Comparison of ENCODE assay signal across 24 mouse cellular contexts in the genomic region with DNA sequence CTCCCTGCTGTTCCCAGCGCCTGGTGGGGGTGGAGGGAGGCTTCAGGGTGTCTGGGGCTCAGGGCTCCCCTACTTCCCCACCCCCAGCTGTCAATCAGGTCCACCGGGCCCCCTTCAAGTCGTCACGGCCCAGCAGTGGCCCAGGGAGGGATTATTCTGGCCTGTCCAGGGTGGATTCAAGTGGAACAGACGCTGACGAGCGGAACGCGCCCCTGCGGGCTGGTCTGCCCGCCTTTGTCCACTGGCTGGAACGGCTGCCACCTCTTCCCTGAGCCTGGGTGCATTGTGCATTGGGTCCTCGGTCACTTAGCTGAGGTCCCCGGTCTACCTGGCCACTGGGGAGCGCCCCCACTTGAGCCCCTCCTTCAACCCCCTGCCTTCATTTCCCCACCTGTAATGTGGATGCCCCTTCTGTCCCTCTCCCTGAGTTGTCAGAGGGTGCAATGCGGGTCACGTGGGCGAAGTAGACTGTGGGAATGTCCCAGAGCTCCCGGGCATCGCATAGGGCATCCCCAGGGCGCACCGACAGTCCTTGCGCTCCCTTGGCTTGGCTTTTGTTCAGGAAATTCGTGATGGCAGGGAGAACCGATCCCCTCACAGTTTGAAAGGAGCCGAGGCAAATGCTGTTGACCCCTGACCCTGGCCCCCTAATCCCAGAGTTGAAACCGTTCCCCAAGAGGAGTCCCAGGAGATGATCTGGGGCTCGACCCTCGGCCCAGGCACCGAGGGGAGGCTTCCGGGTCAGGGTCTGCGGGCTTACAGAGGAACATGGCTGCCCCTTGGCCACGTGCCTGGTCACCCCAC. TPM values are rescaled to one million over a fixed set of nuclear protein-coding genes. Genes with fewer than 3 reads are reported as not detected.
DNase-seq lines count a peak whose midpoint lies in the region; ATAC-seq and TF ChIP-seq lines count a peak whose summit lies in the region.
"Had no signal": no experiment of that assay in that cellular context is flagged by ENCODE, and none has a peak within 500 bp of the region (broad histone marks: within the 10 kb centered on the region; RNA-seq: fewer than 3 reads in every experiment).

No protein-coding gene starts in this region.

- ATAC-seq in hindbrain, postnatal 0 days = no peak
- ATAC-seq in kidney, postnatal 0 days (replicated peaks; ENCODE audit: low FRiP score, low read depth) = peak; percentile 42; the same call in 1 of the 2 replicates
- ATAC-seq in megakaryocyte progenitor cell, adult 5-6 weeks (replicated peaks; ENCODE audit: poor library complexity) = no peak
- ATAC-seq: liver, postnatal 0 days; lung, postnatal 0 days had no signal

- H3K4me3 ChIP-seq in hindbrain, embryonic 10.5 days = peak overlapping the region; percentile 12; the same call in 1 of the 2 replicates
- H3K4me3 ChIP-seq in hindbrain, postnatal 0 days (ENCODE audit: low read length) = no peak overlapping the region
- no peak overlapping the region for H3K4me3 ChIP-seq in kidney, postnatal 0 days (replicated peaks; ENCODE audit: low read depth, low read length)
- H3K4me3 ChIP-seq in embryonic facial prominence, embryonic 10.5 days = peak overlapping the region; percentile 18; the same call in 1 of the 2 replicates
- H3K4me3 ChIP-seq in limb, embryonic 10.5 days = no peak overlapping the region
- H3K4me3 ChIP-seq: embryonic facial prominence, embryonic 12.5 days; heart, embryonic 10.5 days; layer of hippocampus, adult 2 months; limb, embryonic 12.5 days had no signal

- H3K4me2 ChIP-seq in hindbrain, postnatal 0 days (ENCODE audit: low read depth, low read length) = no peak overlapping the region
- H3K4me2 ChIP-seq in kidney, postnatal 0 days (ENCODE audit: low read length) = no peak overlapping the region
- H3K4me2 ChIP-seq: embryonic facial prominence, embryonic 12.5 days; limb, embryonic 12.5 days; liver, embryonic 11.5 days had no signal

- no peak overlapping the region for H3K9ac ChIP-seq in hindbrain, postnatal 0 days (replicated peaks; ENCODE audit: low read length)
- H3K9ac ChIP-seq in kidney, postnatal 0 days (ENCODE audit: low read depth, low read length) = no peak overlapping the region
- H3K9ac ChIP-seq: embryonic facial prominence, embryonic 12.5 days; limb, embryonic 12.5 days; liver, postnatal 0 days had no signal

- no peaks in the 10 kb centered on the region for H3K36me3 ChIP-seq in hindbrain, embryonic 10.5 days
- no peaks in the 10 kb centered on the region for H3K36me3 ChIP-seq in hindbrain, postnatal 0 days (ENCODE audit: insufficient read depth, low read length)
- H3K36me3 ChIP-seq in kidney, postnatal 0 days (ENCODE audit: insufficient read depth, low read length) = no peaks in the 10 kb centered on the region
- H3K36me3 ChIP-seq in embryonic facial prominence, embryonic 10.5 days (replicated peaks) = no peaks in the 10 kb centered on the region
- no peaks in the 10 kb centered on the region for H3K36me3 ChIP-seq in limb, embryonic 10.5 days
- H3K36me3 ChIP-seq: embryonic facial prominence, embryonic 12.5 days; heart, embryonic 10.5 days; limb, embryonic 12.5 days had no signal

- no peaks in the 10 kb centered on the region for H3K9me3 ChIP-seq in hindbrain, embryonic 10.5 days
- no peaks in the 10 kb centered on the region for H3K9me3 ChIP-seq in hindbrain, postnatal 0 days (ENCODE audit: low read length)
- H3K9me3 ChIP-seq in kidney, postnatal 0 days (replicated peaks; ENCODE audit: low read length) = no peaks in the 10 kb centered on the region
- no peaks in the 10 kb centered on the region for H3K9me3 ChIP-seq in embryonic facial prominence, embryonic 10.5 days
- H3K9me3 ChIP-seq in limb, embryonic 10.5 days (replicated peaks) = no peaks in the 10 kb centered on the region
- H3K9me3 ChIP-seq: embryonic facial prominence, embryonic 12.5 days; heart, embryonic 10.5 days; limb, embryonic 12.5 days had no signal

- H3K4me1 ChIP-seq in hindbrain, embryonic 10.5 days (replicated peaks) = peaks cover 59% of the 10 kb centered on the region
- H3K4me1 ChIP-seq in hindbrain, postnatal 0 days (ENCODE audit: insufficient read depth, low read length) = no peaks in the 10 kb centered on the region
- H3K4me1 ChIP-seq in kidney, postnatal 0 days (replicated peaks; ENCODE audit: insufficient read depth, low read length) = no peaks in the 10 kb centered on the region
- peaks cover 40% of the 10 kb centered on the region for H3K4me1 ChIP-seq in embryonic facial prominence, embryonic 10.5 days
- peaks cover 22% of the 10 kb centered on the region for H3K4me1 ChIP-seq in limb, embryonic 10.5 days

- peak; percentile 26 for DNase-seq in hindbrain, embryonic 10.5 days (ENCODE audit: low spot score)
- no peak for DNase-seq in hindbrain, postnatal 0 days (ENCODE audit: low spot score)
- DNase-seq in kidney, postnatal 0 days (ENCODE audit: low spot score) = no peak
- DNase-seq in kidney, postnatal 14 days = no peak
- DNase-seq in embryonic facial prominence, embryonic 10.5 days (ENCODE audit: low spot score) = no peak
- no peak for DNase-seq in limb, embryonic 10.5 days (ENCODE audit: low spot score)
- no peak for DNase-seq in adrenal gland, adult (ENCODE audit: inconsistent age in 2 of 2, low spot score in 1 of 2)
- DNase-seq: adrenal gland, adult 8-10 months; B cell, adult 2 months; cerebellum, adult 11-12 months; cerebellum, postnatal 10 days; gastrocnemius, postnatal 10 days; heart, postnatal 4 days; kidney, postnatal 25 days; liver, postnatal 0 days; right cerebral cortex, postnatal 25 days had no signal

- H3K27ac ChIP-seq in hindbrain, embryonic 10.5 days = peak overlapping the region; percentile 82
- no peak overlapping the region for H3K27ac ChIP-seq in hindbrain, postnatal 0 days
- no peak overlapping the region for H3K27ac ChIP-seq in kidney, postnatal 0 days
- peak overlapping the region; percentile 62 for H3K27ac ChIP-seq in embryonic facial prominence, embryonic 10.5 days (replicated peaks)
- peak overlapping the region; percentile 38; the same call in 1 of the 2 replicates for H3K27ac ChIP-seq in limb, embryonic 10.5 days
- H3K27ac ChIP-seq: embryonic facial prominence, embryonic 12.5 days; heart, embryonic 10.5 days; layer of hippocampus, adult 2 months; limb, embryonic 12.5 days; macrophage had no signal

- peaks cover 20% of the 10 kb centered on the region for H3K27me3 ChIP-seq in hindbrain, embryonic 10.5 days (ENCODE audit: insufficient read depth, poor library complexity, severe bottlenecking)
- peaks cover 4% of the 10 kb centered on the region; the same call in 1 of the 2 replicates for H3K27me3 ChIP-seq in hindbrain, postnatal 0 days (ENCODE audit: insufficient read depth, low read length)
- H3K27me3 ChIP-seq in kidney, postnatal 0 days (ENCODE audit: insufficient read depth, low read length) = no peaks in the 10 kb centered on the region
- H3K27me3 ChIP-seq in embryonic facial prominence, embryonic 10.5 days (replicated peaks; ENCODE audit: low read depth, poor library complexity, severe bottlenecking) = peaks cover 35% of the 10 kb centered on the region
- H3K27me3 ChIP-seq in limb, embryonic 10.5 days (ENCODE audit: low read depth, poor library complexity, severe bottlenecking) = peaks cover 23% of the 10 kb centered on the region

- WGBS in hindbrain, embryonic 10.5 days = 43% methylated on average over 33 of the region's 33 CpGs
- WGBS in hindbrain, postnatal 0 days = 44% methylated on average over 33 of the region's 33 CpGs
- WGBS in kidney, postnatal 0 days = 59% methylated on average over 31 of the region's 33 CpGs
- WGBS in embryonic facial prominence, embryonic 10.5 days = 48% methylated on average over 33 of the region's 33 CpGs
- WGBS in limb, embryonic 10.5 days = 78% methylated on average over 33 of the region's 33 CpGs

- no peak for TF ChIP-seq CTCF in hindbrain, postnatal 0 days (IDR thresholded peaks at IDR 0.05; ENCODE audit: low read depth)
- TF ChIP-seq CTCF in kidney, postnatal 0 days (IDR thresholded peaks at IDR 0.05; ENCODE audit: low read depth) = no peak

RNA-seq across cellular contexts. Expression of a gene that starts 17.7 kb away (rescaled TPM):
- 41.3 and 43.7 TPM in 2 replicates for polyA plus RNA-seq in hindbrain, embryonic 10.5 days (2016; fragmentation: Nextera tagmentation; extraction: Ambion mirVana)
- total RNA-seq in hindbrain, postnatal 0 days (2014; rRNA removed) = 24.0 and 32.8 TPM in 2 replicates
- 23.2 and 23.8 TPM in 2 replicates for polyA plus RNA-seq in hindbrain, postnatal 0 days (2015; fragmentation: Nextera tagmentation; extraction: Ambion mirVana)
- polyA plus RNA-seq in kidney, postnatal 0 days (2015; fragmentation: Nextera tagmentation; extraction: Ambion mirVana) = 10.2 and 10.5 TPM in 2 replicates
- 45.2 and 50.1 TPM in 2 replicates for polyA plus RNA-seq in embryonic facial prominence, embryonic 10.5 days (2016; fragmentation: Nextera tagmentation; extraction: Ambion mirVana)
- 63.1 and 66.8 TPM in 2 replicates for polyA plus RNA-seq in limb, embryonic 10.5 days (2016; fragmentation: Nextera tagmentation; extraction: Ambion mirVana)
- total RNA-seq in megakaryocyte progenitor cell, adult 5-6 weeks (2015) = 0.54 TPM in 1 of 2 replicates, not detected in the other
- 0.37 TPM in 1 of 2 replicates, not detected in the other for total RNA-seq in megakaryocyte progenitor cell, adult 5-6 weeks (2017)

RNA-seq across cellular contexts. Expression of a gene that starts 24.2 kb away (rescaled TPM):
- polyA plus RNA-seq in hindbrain, embryonic 10.5 days (2016; fragmentation: Nextera tagmentation; extraction: Ambion mirVana) = 12.9 and 14.4 TPM in 2 replicates
- 2.6 and 3.2 TPM in 2 replicates for total RNA-seq in hindbrain, postnatal 0 days (2014; rRNA removed)
- polyA plus RNA-seq in hindbrain, postnatal 0 days (2015; fragmentation: Nextera tagmentation; extraction: Ambion mirVana) = 4.3 and 4.4 TPM in 2 replicates
- polyA plus RNA-seq in kidney, postnatal 0 days (2015; fragmentation: Nextera tagmentation; extraction: Ambion mirVana) = 9.3 and 11.0 TPM in 2 replicates
- polyA plus RNA-seq in embryonic facial prominence, embryonic 10.5 days (2016; fragmentation: Nextera tagmentation; extraction: Ambion mirVana) = 10.8 and 12.0 TPM in 2 replicates
- 8.7 and 13.1 TPM in 2 replicates for polyA plus RNA-seq in limb, embryonic 10.5 days (2016; fragmentation: Nextera tagmentation; extraction: Ambion mirVana)
- total RNA-seq in megakaryocyte progenitor cell, adult 5-6 weeks (2015) = 17.2 and 18.2 TPM in 2 replicates
- total RNA-seq in megakaryocyte progenitor cell, adult 5-6 weeks (2017) = 13.4 and 13.5 TPM in 2 replicates

RNA-seq across cellular contexts. Expression of a gene that starts 29.3 kb away (rescaled TPM):
- polyA plus RNA-seq in hindbrain, embryonic 10.5 days (2016; fragmentation: Nextera tagmentation; extraction: Ambion mirVana) = 63.6 and 102 TPM in 2 replicates
- 41.5 and 49.3 TPM in 2 replicates for total RNA-seq in hindbrain, postnatal 0 days (2014; rRNA removed)
- polyA plus RNA-seq in hindbrain, postnatal 0 days (2015; fragmentation: Nextera tagmentation; extraction: Ambion mirVana) = 45.8 and 45.9 TPM in 2 replicates
- polyA plus RNA-seq in kidney, postnatal 0 days (2015; fragmentation: Nextera tagmentation; extraction: Ambion mirVana) = 44.2 and 52.7 TPM in 2 replicates
- polyA plus RNA-seq in embryonic facial prominence, embryonic 10.5 days (2016; fragmentation: Nextera tagmentation; extraction: Ambion mirVana) = 95.9 and 98.1 TPM in 2 replicates
- polyA plus RNA-seq in limb, embryonic 10.5 days (2016; fragmentation: Nextera tagmentation; extraction: Ambion mirVana) = 122 and 128 TPM in 2 replicates
- 27.6 and 30.9 TPM in 2 replicates for total RNA-seq in megakaryocyte progenitor cell, adult 5-6 weeks (2015)
- 28.9 and 30.0 TPM in 2 replicates for total RNA-seq in megakaryocyte progenitor cell, adult 5-6 weeks (2017)

RNA-seq across cellular contexts. Expression of a gene that starts 31.2 kb away (rescaled TPM):
- polyA plus RNA-seq in hindbrain, embryonic 10.5 days (2016; fragmentation: Nextera tagmentation; extraction: Ambion mirVana) = 95.3 and 153 TPM in 2 replicates
- 257 and 261 TPM in 2 replicates for total RNA-seq in hindbrain, postnatal 0 days (2014; rRNA removed)
- 730 and 732 TPM in 2 replicates for polyA plus RNA-seq in hindbrain, postnatal 0 days (2015; fragmentation: Nextera tagmentation; extraction: Ambion mirVana)
- polyA plus RNA-seq in kidney, postnatal 0 days (2015; fragmentation: Nextera tagmentation; extraction: Ambion mirVana) = 290 and 317 TPM in 2 replicates
- 93.2 and 110 TPM in 2 replicates for polyA plus RNA-seq in embryonic facial prominence, embryonic 10.5 days (2016; fragmentation: Nextera tagmentation; extraction: Ambion mirVana)
- 90.7 and 129 TPM in 2 replicates for polyA plus RNA-seq in limb, embryonic 10.5 days (2016; fragmentation: Nextera tagmentation; extraction: Ambion mirVana)
- 16.1 and 18.4 TPM in 2 replicates for total RNA-seq in megakaryocyte progenitor cell, adult 5-6 weeks (2015)
- total RNA-seq in megakaryocyte progenitor cell, adult 5-6 weeks (2017) = 35.4 and 60.4 TPM in 2 replicates

RNA-seq across cellular contexts. Expression of a gene that starts 48.9 kb away (rescaled TPM):
- polyA plus RNA-seq in hindbrain, embryonic 10.5 days (2016; fragmentation: Nextera tagmentation; extraction: Ambion mirVana) = 22.3 and 24.6 TPM in 2 replicates
- 146 and 172 TPM in 2 replicates for total RNA-seq in hindbrain, postnatal 0 days (2014; rRNA removed)
- 14.7 and 15.8 TPM in 2 replicates for polyA plus RNA-seq in hindbrain, postnatal 0 days (2015; fragmentation: Nextera tagmentation; extraction: Ambion mirVana)
- polyA plus RNA-seq in kidney, postnatal 0 days (2015; fragmentation: Nextera tagmentation; extraction: Ambion mirVana) = 13.7 and 18.6 TPM in 2 replicates
- 22.2 TPM in 2 replicates for polyA plus RNA-seq in embryonic facial prominence, embryonic 10.5 days (2016; fragmentation: Nextera tagmentation; extraction: Ambion mirVana)
- polyA plus RNA-seq in limb, embryonic 10.5 days (2016; fragmentation: Nextera tagmentation; extraction: Ambion mirVana) = 26.2 and 27.1 TPM in 2 replicates
- 21.4 and 22.2 TPM in 2 replicates for total RNA-seq in megakaryocyte progenitor cell, adult 5-6 weeks (2015)
- 12.7 and 17.9 TPM in 2 replicates for total RNA-seq in megakaryocyte progenitor cell, adult 5-6 weeks (2017)

Comparison
In these comparisons a context has a peak if more than half of its experiments do, and no peak if none do; other contexts are left out.
1. H3K27ac ChIP-seq: peak in hindbrain, embryonic 10.5 days (single experiment), embryonic facial prominence, embryonic 10.5 days (single experiment) and limb, embryonic 10.5 days (single experiment); none in hindbrain, postnatal 0 days (single experiment) and kidney, postnatal 0 days (single experiment).
2. H3K4me3 ChIP-seq: peak in hindbrain, embryonic 10.5 days (single experiment) and embryonic facial prominence, embryonic 10.5 days (single experiment); none in hindbrain, postnatal 0 days (single experiment), kidney, postnatal 0 days (single experiment) and limb, embryonic 10.5 days (single experiment).